Mouse (Mus musculus): Measurements from ENCODE around the gene Glyat. TPM values are rescaled to one million over a fixed set of nuclear protein-coding genes. Genes with fewer than 3 reads are reported as not detected.

Glyat gene
- polyA plus RNA-seq, 1 experiment from 2014 or later: 0.38 TPM

Other genes with a start within 250 kb of the Glyat start
- gene Olfr1440, start 246.0 kb upstream of the Glyat start, polyA plus RNA-seq (2015; fragmentation: Nextera tagmentation; extraction: Ambion mirVana): not detected in 2 replicates
- gene Olfr1441, start 215.9 kb upstream of the Glyat start, polyA plus RNA-seq (2015; fragmentation: Nextera tagmentation; extraction: Ambion mirVana): not detected in 2 replicates
- not detected in 2 replicates for gene Pfpl, start 205.4 kb upstream of the Glyat start, polyA plus RNA-seq (2015; fragmentation: Nextera tagmentation; extraction: Ambion mirVana)
- gene Mpeg1, start 172.5 kb upstream of the Glyat start, polyA plus RNA-seq (2015; fragmentation: Nextera tagmentation; extraction: Ambion mirVana): 2.3 and 2.5 TPM in 2 replicates
- 2.0 and 2.2 TPM in 2 replicates for gene Dtx4, start 131.9 kb upstream of the Glyat start, polyA plus RNA-seq (2015; fragmentation: Nextera tagmentation; extraction: Ambion mirVana)
- gene Fam111a, start 87.6 kb upstream of the Glyat start, polyA plus RNA-seq (2015; fragmentation: Nextera tagmentation; extraction: Ambion mirVana): 21.7 and 26.0 TPM in 2 replicates
- gene Gm4952, start 33.3 kb upstream of the Glyat start, polyA plus RNA-seq (2015; fragmentation: Nextera tagmentation; extraction: Ambion mirVana): 20.2 and 22.6 TPM in 2 replicates
- not detected in 2 replicates for gene Olfr1442, start 37.1 kb downstream of the Glyat start, polyA plus RNA-seq (2015; fragmentation: Nextera tagmentation; extraction: Ambion mirVana)
- not detected in 2 replicates for gene Olfr1443, start 44.8 kb downstream of the Glyat start, polyA plus RNA-seq (2015; fragmentation: Nextera tagmentation; extraction: Ambion mirVana)
- gene Keg1, start 62.5 kb downstream of the Glyat start, polyA plus RNA-seq (2015; fragmentation: Nextera tagmentation; extraction: Ambion mirVana): 7.1 and 9.5 TPM in 2 replicates
- gene Cntf, start 132.3 kb downstream of the Glyat start, polyA plus RNA-seq (2015; fragmentation: Nextera tagmentation; extraction: Ambion mirVana): 0.63 and 0.66 TPM in 2 replicates
- 5.8 and 6.3 TPM in 2 replicates for gene Zfp91, start 162.8 kb downstream of the Glyat start, polyA plus RNA-seq (2015; fragmentation: Nextera tagmentation; extraction: Ambion mirVana)
- 2.2 and 2.3 TPM in 2 replicates for gene Lpxn, start 162.9 kb downstream of the Glyat start, polyA plus RNA-seq (2015; fragmentation: Nextera tagmentation; extraction: Ambion mirVana)
- gene Gm5244, start 213.4 kb downstream of the Glyat start, polyA plus RNA-seq (2015; fragmentation: Nextera tagmentation; extraction: Ambion mirVana): not detected in 2 replicates
- not detected in 2 replicates for gene Olfr1444, start 224.0 kb downstream of the Glyat start, polyA plus RNA-seq (2015; fragmentation: Nextera tagmentation; extraction: Ambion mirVana)